Mouse (Mus musculus) ES-Bruce4 (cell line): Measurements from ENCODE around the gene Xpnpep3. TPM values are rescaled to one million over a fixed set of nuclear protein-coding genes. Genes with fewer than 3 reads are reported as not detected.
"Not testable (repeated sequence)": the region's sequence is repeated elsewhere in the genome, so short reads cannot be mapped to it uniquely, and the experiment has no call there.

Experiments
- H3K27ac ChIP-seq: 2 replicates; pipeline ENCODE4 v1.5.1; 2012; ENCODE audit warnings: low read length, inconsistent platforms; ENCODE audit not compliant: insufficient read depth
- H3K27me3 ChIP-seq: 2 replicates; pipeline ENCODE4 v1.6.1; 2012; ENCODE audit warnings: mild to moderate bottlenecking, low read length, inconsistent platforms; ENCODE audit not compliant: control insufficient read depth, poor library complexity, insufficient read depth, severe bottlenecking
- H3K36me3 ChIP-seq: 2 replicates; pipeline ENCODE4 v1.6.1; 2012; ENCODE audit warnings: inconsistent platforms, mild to moderate bottlenecking, low read length, moderate library complexity; ENCODE audit not compliant: control insufficient read depth, poor library complexity, insufficient read depth, severe bottlenecking
- H3K4me1 ChIP-seq: one replicate; pipeline ENCODE4 v1.8.1; 2011; ENCODE audit warnings: low read length; ENCODE audit not compliant: control insufficient read depth, insufficient read depth
- H3K4me3 ChIP-seq: 2 replicates; pipeline ENCODE4 v1.5.1; 2011; ENCODE audit warnings: low read depth, mild to moderate bottlenecking, low read length
- H3K9ac ChIP-seq: 2 replicates; pipeline ENCODE4 v1.6.1; 2012; ENCODE audit warnings: low read depth, mild to moderate bottlenecking, inconsistent platforms; ENCODE audit not compliant: poor library complexity, severe bottlenecking
- H3K9me3 ChIP-seq: replicated peaks from 2 replicates; pipeline ENCODE4 v1.6.1; 2012; ENCODE audit warnings: mild to moderate bottlenecking, low read length, inconsistent platforms; ENCODE audit not compliant: control insufficient read depth, poor library complexity, insufficient read depth, severe bottlenecking
- CTCF ChIP-seq: IDR thresholded peaks from one replicate; pipeline ENCODE4 v1.8.1; 2011; ENCODE audit warnings: low read depth, low read length
- EP300 ChIP-seq: IDR thresholded peaks from 2 replicates; pipeline ENCODE4 v1.6.1; 2011; ENCODE audit warnings: low read depth, low read length; ENCODE audit not compliant: insufficient read depth
- POLR2A ChIP-seq: IDR thresholded peaks from one replicate; pipeline ENCODE4 v1.8.1; 2011; ENCODE audit warnings: low read length; ENCODE audit not compliant: insufficient read depth
- polyA plus RNA-seq: library from polyadenylated mRNA; stranded (reverse); fragments of >200 nt; gene quantifications from 2 replicates; pipeline ENCODE4 v1.2.4, GENCODE M21; 2011; ENCODE audit warnings: low read depth; ENCODE audit not compliant: missing spikeins, insufficient read depth, insufficient read length

Gene Xpnpep3
- polyA plus RNA-seq, 1 experiment = 26.7 TPM

GRCm38 (mm10) chr15:81479446-81480213 is 79.7 kb downstream of the Xpnpep3 start:
- Histone ChIP-seq H3K27me3 (no peaks in the 10 kb centered on the region), H3K9me3 (no peaks in the 10 kb centered on the region), H3K27ac (no peak overlapping the region), H3K4me1 (no peaks in the 10 kb centered on the region), H3K36me3 (peaks cover 5% of the 10 kb centered on the region), H3K9ac (peak overlapping the region; percentile 37), H3K4me3 (peak overlapping the region; percentile 63)
- TF ChIP-seq POLR2A = no peak

DNA sequence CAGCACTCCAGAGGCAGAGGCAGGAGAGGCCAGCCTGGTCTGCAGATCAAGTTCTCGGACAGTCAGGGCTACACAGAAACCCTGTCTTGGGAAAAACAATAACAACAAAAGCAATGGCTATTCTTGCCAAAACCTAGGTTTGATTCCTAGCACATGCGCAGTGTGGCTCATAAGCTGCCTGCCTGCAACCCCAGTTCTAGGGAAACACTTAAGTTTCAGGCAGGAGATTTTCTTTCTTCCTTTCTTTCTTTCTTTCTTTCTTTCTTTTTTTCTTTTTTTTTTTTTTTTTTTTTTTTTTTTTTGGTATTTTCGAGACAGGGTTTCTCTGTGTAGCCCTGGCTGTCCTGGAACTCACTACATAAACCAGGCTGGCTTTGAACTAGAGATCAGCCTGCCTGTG is 80.3 kb downstream of the Xpnpep3 start:
- not testable (repeated sequence) for H3K9me3 ChIP-seq, H3K36me3 ChIP-seq, H3K4me3 ChIP-seq, H3K4me1 ChIP-seq, H3K27ac ChIP-seq, H3K27me3 ChIP-seq, H3K9ac ChIP-seq

- no peaks in the 10 kb centered on the region for H3K4me1 ChIP-seq
- H3K27me3 ChIP-seq = no peaks in the 10 kb centered on the region
- peak overlapping the region; percentile 76 for H3K4me3 ChIP-seq
- TF ChIP-seq POLR2A (peak; percentile 54), CTCF (no peak)
- peak overlapping the region; percentile 40 for H3K27ac ChIP-seq
- H3K9me3 ChIP-seq = no peaks in the 10 kb centered on the region
- H3K9ac ChIP-seq = peak overlapping the region; percentile 13
- no peaks in the 10 kb centered on the region for H3K36me3 ChIP-seq
Observed at GRCm38 (mm10) chr15:81480977-81481379, 81.0 kb downstream of the Xpnpep3 start.

DNA sequence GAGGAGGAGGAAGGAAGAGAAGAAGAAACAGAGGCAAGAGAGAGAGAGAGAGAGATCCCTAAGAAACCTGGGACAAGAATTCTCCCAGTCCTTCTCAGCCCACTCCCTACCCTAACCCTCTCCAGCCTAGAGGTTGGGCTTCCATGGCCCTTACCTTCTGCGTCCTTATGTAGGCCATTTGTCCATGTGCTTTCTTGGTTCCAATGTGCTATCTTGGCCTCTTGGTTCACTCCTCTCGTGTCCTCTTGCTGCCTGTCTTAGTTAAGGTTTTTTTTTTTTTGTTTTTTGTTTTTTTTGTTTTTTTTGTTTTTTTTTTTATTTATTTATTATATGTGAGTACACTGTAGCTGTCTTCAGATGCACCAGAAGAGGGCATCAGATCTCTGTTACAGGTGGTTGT is 83.0 kb downstream of the Xpnpep3 start:
- Histone ChIP-seq H3K36me3 (no peaks in the 10 kb centered on the region), H3K4me1 (no peaks in the 10 kb centered on the region), H3K27ac (no peak overlapping the region), H3K9ac (no peak overlapping the region), H3K9me3 (no peaks in the 10 kb centered on the region), H3K27me3 (no peaks in the 10 kb centered on the region), H3K4me3 (no peak overlapping the region)
- TF ChIP-seq POLR2A (no peak), CTCF (no peak), EP300 (no peak)

DNA sequence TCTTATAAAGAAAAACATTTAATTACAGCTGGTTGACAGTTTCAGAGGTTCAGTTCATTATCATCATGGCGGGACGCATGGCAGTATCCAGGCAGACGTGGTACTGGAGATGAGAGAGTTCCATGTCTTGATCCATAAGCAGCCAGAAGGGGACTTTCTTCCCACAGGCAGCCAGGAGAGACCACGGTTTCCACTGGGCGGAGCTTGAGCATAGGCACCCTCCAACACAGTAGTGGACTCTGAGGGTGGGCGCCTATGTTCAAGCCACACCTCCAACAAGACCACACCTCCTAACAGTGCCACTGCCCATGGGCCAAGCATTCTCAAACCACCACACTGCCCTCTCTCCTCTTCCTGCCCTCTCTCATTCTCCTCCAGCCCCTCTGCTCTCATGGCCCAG is 83.8 kb downstream of the Xpnpep3 start:
- no peaks in the 10 kb centered on the region for H3K36me3 ChIP-seq
- no peak overlapping the region for H3K9ac ChIP-seq
- H3K4me1 ChIP-seq = no peaks in the 10 kb centered on the region
- TF ChIP-seq CTCF = no peak
- TF ChIP-seq POLR2A = no peak
- no peak for TF ChIP-seq EP300
- no peaks in the 10 kb centered on the region for H3K27me3 ChIP-seq
- no peaks in the 10 kb centered on the region for H3K9me3 ChIP-seq
- no peak overlapping the region for H3K4me3 ChIP-seq
- no peak overlapping the region for H3K27ac ChIP-seq

GRCm38 (mm10) chr15:81485483-81485882 is 85.5 kb downstream of the Xpnpep3 start:
- no peak overlapping the region for H3K27ac ChIP-seq
- no peak overlapping the region for H3K4me3 ChIP-seq
- H3K27me3 ChIP-seq = no peaks in the 10 kb centered on the region
- H3K36me3 ChIP-seq = no peaks in the 10 kb centered on the region
- no peaks in the 10 kb centered on the region for H3K9me3 ChIP-seq
- no peak overlapping the region for H3K9ac ChIP-seq
- no peak for TF ChIP-seq POLR2A
- TF ChIP-seq EP300 = no peak
- TF ChIP-seq CTCF = no peak
- H3K4me1 ChIP-seq = no peaks in the 10 kb centered on the region
